Mouse (Mus musculus) gastrocnemius, adult 8-10 months (tissue): ENCODE data around the gene Elmsan1. TPM values are rescaled to one million over a fixed set of nuclear protein-coding genes. Genes with fewer than 3 reads are reported as not detected.

Experiments used
- DNase-seq, 2 experiments: peaks; one replicate each; pipeline ENCODE4 v3.0.0; 2022; ENCODE audit warnings: low spot score in 2 of 2
- total RNA-seq, 4 experiments: library from RNA; stranded (reverse); gene quantifications; 2 replicates each; pipeline ENCODE4 v1.2.4; 2022

Elmsan1 gene
- total RNA-seq, 4 experiments from 2014 or later, result 5.7 to 9.1 (median 7.4) TPM

DNA sequence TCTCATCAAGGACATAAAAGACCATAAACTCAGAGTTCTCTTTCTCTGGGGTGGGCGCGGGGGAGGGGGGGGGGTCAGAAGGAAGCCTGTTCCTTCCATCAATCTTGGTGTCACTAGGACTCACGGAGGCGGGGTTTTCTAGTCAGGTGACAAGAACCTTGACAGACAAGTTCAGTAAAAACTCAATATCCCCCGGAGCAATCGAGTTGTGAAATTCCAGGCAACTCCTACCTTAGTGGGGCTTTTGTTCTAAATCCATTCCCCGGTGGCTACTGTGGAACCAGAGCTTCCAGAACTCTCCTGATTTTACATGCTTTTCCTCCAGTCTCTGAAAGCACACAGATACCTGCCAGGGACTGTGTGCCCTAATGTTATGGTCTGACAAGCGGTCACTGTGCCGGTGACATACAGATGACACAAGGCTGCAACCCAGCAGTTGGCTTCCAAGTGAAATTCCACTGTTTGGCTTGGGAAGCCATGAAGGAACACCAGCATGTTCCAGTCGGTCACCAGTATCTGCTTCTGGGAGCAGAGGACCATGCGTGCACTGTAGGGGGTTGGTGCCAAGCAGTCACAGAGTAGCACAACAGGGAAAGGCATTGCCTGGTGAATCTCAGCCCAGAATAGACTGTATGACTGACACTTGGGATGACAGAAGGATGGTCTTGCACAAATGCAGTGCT, 2.8 kb downstream of the Elmsan1 start:
- DNase-seq, result no peak

GRCm38 (mm10) chr12:84214495-84215175, 4.0 kb downstream of the Elmsan1 start:
- DNase-seq, result no peak

DNA sequence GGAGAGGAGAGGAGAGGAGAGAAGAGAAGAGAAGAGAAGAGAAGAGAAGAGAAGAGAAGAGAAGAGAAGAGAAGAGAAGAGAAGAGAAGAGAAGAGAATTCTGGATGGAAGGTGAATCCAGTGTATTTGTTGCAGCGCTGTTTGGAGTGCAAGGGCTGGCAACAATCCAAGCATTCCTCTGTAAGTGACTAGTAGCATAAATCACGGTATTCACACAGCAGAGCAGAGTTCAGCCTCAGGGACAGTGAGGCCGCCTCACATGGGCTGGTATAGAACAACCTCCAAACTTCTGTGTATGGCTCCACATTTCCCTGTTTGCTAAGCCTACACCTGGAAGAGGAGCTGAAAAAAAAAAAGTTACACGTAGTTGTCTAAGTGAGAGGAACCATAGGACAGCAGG, 6.4 kb downstream of the Elmsan1 start:
- DNase-seq, result no peak

GRCm38 (mm10) chr12:84211021-84211538, 7.6 kb downstream of the Elmsan1 start:
- no peak for DNase-seq

DNA sequence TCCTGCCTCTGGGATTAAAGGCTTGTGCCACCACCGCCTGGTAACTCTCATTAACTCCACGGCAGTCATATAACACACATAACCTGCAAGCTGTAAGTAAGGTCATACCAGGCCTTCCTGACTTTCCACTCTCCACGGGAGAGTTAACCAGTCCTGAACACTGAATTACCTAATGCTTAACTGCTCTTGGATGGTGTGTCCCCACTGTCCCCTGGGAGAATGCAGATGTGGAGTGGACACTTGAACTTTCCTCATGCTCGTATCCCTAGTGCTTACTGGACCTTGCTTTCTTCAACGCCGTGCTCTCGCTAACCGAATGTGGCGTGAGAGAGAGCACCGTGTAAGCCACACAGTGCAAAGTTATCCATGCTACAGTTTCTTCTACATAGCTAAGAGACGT, 8.4 kb downstream of the Elmsan1 start:
- DNase-seq, result no peak

GRCm38 (mm10) chr12:84209093-84209492, 9.6 kb downstream of the Elmsan1 start:
- DNase-seq, result no peak

DNA sequence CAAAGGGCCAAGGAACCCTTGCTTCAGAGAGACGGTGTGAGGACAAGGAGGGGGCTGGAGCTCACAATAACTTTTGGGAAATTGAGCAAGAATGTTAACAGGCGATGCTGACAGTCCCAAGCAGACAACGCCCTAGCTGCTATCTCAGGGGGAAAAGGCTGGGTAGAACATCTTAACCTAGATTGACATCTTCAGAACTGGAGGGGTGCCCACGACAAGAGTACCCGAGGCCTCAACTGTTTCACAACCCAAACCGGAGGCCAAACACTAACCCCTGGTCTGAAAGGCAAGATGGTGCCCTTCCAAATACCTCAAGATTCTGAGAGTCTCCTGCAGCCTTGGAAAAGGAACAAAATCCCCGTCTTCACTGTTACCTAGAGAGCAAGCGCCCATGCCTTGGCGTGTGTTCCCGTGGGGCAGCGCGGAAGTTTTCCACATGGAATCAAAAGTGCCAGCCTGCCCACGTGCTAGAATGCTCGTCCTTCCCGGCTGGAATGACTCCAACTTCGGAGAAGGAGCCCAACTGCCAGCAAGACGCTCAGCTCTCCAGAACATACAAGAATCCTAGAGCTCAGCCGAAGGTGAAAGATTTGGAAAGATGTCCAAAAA, 11.4 kb downstream of the Elmsan1 start:
- no peak for DNase-seq

GRCm38 (mm10) chr12:84206525-84206924, 12.2 kb downstream of the Elmsan1 start:
- DNase-seq, result no peak

DNA sequence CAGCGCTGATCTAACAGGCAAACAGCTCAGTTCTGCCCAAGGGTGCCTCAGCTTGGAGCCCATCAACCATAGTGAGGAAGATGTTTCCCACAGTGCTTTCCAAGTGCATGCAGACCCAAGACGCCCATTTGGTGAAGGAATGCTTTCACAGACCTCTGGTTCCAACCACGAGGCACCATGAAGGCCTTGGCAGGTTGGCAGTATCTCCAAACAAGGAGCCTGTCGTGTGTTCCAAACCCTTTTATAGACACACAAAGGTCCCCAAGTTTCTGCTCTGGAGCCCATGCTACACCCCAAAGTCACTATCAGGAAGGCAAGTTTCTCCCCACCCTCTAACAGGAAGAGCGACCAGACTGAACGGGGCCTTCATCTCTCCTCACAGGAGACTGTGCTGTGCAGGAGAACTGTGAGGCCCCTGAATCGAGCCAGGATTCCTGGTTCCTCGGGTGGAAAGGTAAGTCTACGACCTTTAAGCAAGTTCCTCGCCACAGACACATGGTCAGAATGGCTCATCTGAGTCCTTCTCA, 13.0 kb downstream of the Elmsan1 start:
- DNase-seq, result no peak

- DNase-seq, result no peak
Measured at GRCm38 (mm10) chr12:84204662-84205061, 14.0 kb downstream of the Elmsan1 start.

- DNase-seq, result no peak
Measured at GRCm38 (mm10) chr12:84203778-84204216, 14.9 kb downstream of the Elmsan1 start.

DNA sequence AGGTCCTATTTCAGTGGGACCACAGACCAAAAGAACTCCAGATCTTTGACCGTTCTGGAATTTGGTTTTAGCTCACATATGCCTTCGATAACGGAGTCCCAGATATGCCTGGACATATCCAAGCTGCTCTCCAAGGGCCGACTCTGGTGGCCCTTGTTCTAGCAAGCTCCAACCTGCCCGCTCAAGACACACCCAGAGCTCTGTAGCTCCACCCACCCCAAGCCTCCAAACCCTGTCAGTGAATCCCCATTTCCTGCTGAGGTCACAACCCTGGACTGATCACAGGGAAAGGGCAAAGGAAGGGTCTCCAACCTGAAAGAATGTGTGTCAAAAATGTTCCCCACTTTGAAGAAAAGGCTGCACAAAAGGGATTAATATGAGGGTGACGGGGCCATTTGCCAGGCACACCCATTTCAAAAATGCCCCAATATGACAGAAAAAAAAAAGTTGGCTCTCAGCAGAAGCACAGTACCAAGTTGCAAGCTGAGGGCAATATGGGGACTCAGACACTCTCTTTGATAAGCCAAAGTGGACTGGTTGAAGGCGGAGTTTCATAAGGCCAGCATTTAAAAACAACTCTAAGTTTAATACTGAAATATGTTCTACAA, 15.4 kb downstream of the Elmsan1 start:
- DNase-seq, result no peak

DNA sequence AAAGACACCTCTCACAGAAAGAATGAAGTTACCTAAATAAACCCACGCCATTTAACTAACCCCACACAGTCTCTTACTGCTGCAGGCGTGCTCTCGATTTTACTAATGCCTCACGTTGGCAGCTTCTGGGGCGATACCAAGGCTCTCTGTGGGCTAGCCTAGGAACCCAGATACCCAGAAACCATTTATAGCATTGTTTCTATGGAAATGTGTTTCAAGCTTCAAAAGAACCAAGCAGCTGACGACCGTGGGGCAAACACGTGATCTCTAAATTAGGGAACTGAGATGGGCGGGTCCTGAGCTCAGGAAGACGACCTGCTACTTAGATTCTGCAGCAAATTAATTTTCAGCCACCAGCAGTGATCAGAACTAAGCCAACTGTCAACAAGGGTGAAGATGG, 16.1 kb downstream of the Elmsan1 start:
- no peak for DNase-seq

DNA sequence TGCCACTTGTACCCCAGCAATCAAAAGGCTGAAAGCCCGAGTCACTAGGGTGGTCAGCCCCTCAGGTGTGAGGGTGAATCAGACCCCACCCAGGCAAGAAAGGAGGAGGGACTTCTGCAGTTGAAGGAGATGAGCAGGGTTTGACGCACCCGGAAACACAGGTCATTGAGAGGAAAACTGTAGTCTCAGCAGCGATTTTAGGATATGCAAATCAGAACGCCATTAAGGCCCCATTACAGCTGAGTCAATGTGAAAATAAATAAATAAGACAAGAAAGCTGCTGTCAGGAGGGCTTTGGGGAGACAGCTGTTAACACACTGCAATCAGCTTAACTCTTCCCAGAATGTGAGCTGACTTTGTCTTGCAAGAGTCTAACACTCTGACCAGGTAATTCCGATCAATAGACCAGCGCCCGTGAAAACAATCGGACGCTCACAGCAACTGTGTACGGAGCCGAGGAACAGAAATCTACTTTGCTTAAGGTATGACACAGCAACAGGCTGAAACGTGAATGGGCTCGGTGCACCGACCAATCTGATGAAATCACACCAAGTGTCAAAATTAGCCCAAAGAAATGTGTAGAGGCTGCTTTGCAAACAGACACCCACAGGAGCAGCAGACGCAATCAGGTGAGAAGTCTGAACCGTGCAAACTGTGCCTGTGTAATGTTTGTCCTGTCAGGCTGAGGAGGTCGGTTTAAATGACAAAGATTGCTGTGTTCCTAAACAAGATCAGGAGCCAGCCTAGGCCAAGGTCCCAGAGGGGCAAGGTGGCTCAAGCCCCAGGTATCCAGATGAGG, 16.8 kb downstream of the Elmsan1 start:
- no peak for DNase-seq

DNA sequence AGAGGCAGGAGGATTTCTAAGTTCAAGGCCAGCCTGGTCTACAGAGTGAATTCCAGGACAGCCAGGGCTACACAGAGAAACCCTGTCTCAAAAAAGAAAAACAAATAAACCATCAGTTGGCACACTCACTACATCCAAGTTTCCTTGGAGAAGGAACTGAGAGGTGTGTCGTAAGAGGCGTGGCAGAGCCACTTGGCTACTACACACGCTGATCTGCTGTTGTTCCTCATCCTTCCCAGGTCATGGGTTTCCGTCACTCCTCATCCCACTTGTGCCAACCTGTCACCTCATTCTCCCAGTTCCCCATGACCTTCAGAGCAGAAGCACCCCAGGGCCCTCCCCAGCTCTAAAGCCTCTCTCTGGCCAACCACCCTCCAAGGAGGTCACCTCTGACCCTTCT, 17.5 kb downstream of the Elmsan1 start:
- no peak for DNase-seq

DNA sequence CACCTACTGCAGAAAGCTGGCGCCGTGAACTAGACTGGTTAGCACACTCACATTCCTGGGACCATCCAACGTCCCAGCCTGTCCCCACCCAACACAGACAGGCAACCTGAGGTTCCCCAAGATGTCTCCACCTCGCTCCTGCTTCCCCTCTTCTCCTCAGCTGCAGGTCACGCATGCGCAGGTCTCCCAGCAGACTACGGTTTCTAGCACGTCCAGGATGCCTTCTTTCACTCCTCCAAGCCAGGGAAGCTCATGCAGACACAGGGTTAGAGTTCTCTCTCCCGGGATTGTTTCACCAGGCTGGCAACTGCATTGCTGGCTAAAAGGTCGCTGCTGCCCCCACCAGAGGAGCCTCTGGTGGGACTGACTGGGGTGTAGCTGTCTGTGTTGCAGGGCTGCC, 19.8 kb downstream of the Elmsan1 start:
- no peak for DNase-seq

DNA sequence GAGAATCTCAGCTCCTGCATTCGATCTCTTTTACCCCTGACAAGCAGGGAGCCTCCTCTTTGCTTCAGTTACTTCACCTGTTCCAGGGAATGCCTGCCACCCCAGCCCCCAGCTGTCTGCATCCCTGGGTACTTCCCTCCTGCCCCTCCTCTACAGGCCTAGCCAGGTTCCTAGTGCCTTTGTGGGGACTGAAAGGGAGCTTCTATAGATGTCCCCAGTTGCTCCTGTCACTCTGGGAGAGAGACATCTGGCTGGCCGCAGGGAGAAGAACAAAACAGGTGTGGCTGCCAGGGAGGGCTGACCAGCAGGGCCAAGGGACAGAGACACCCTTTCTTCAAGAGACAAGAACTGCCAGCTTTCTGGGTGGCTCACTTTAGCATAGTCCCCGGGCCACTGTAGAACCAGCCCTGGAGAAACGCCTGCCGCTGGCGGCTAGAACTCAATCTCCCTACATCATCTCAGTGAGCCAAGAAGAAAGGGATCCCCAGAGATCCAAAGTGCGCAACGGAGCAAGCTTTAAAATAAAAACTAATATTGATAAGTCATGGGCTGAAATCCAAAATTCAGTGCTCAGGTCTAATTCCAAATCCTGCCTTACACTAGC, 20.5 kb downstream of the Elmsan1 start:
- no peak for DNase-seq

DNA sequence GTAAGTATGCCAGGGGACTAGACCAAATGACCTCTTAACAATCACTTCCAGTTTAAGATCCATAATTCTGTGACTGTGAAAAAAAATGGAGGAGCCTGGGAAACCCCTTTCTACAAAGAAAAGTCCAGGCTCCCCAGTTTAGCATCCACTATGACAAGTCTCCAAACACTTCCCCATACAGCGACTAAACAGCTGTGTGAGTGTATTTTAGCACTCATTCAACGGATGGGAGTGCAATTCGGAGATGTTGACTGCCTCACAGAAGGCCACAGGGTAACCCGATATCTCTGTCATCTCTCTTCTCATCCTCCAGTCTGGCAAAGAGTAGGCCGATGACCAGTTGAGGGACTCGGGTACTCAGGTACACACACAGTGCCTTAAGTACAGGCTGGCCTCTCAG, 23.5 kb downstream of the Elmsan1 start:
- no peak for DNase-seq

GRCm38 (mm10) chr12:84194400-84195109, 24.1 kb downstream of the Elmsan1 start:
- no peak for DNase-seq
